10 mouse cellular contexts compared by ENCODE assay signal in genomic region chr11:75318351-75319221, GRCm38 (mm10). TPM values are rescaled to one million over a fixed set of nuclear protein-coding genes. Genes with fewer than 3 reads are reported as not detected.
DNase-seq lines count a peak whose midpoint lies in the region; ATAC-seq lines count a peak whose summit lies in the region.
"Had no signal": no experiment of that assay in that cellular context is flagged by ENCODE, and none has a peak within 500 bp of the region (broad histone marks: within the 10 kb centered on the region; RNA-seq: fewer than 3 reads in every experiment).

No protein-coding gene starts in this region.

- DNase-seq in liver, embryonic 11.5 days (ENCODE audit: low spot score) = no peak
- DNase-seq in WW6 (ENCODE audit: low read depth, low spot score) = peak; percentile 24
- DNase-seq in thymus, postnatal 0 days (ENCODE audit: low spot score) = peak; percentile 88
- DNase-seq in gastrocnemius, postnatal 10 days = no peak
- DNase-seq in kidney, adult 9 months = no peak
- DNase-seq: lung, postnatal 14 days had no signal

- H3K4me3 ChIP-seq in liver, embryonic 15.5 days (replicated peaks) = no peak overlapping the region
- no peak overlapping the region for H3K4me3 ChIP-seq in liver, embryonic 11.5 days (ENCODE audit: low read depth, low read length)
- H3K4me3 ChIP-seq in hindbrain, embryonic 16.5 days (ENCODE audit: low read length) = no peak overlapping the region
- H3K4me3 ChIP-seq: erythroblast, embryonic 14.5 days; kidney, embryonic 15.5 days had no signal

- H3K27me3 ChIP-seq in liver, embryonic 15.5 days = no peaks in the 10 kb centered on the region
- H3K27me3 ChIP-seq in liver, embryonic 11.5 days (replicated peaks; ENCODE audit: control insufficient read depth, insufficient read depth, low read length) = no peaks in the 10 kb centered on the region
- no peaks in the 10 kb centered on the region for H3K27me3 ChIP-seq in hindbrain, embryonic 16.5 days (replicated peaks; ENCODE audit: control insufficient read depth, insufficient read depth, low read length)
- H3K27me3 ChIP-seq: kidney, embryonic 15.5 days had no signal

- 71% methylated on average over 14 of the region's 14 CpGs for WGBS in liver, embryonic 15.5 days (ENCODE audit: insufficient replicate concordance)
- WGBS in liver, embryonic 11.5 days = 74% methylated on average over 14 of the region's 14 CpGs
- WGBS in hindbrain, embryonic 16.5 days = 57% methylated on average over 14 of the region's 14 CpGs

- no peak for ATAC-seq in liver, embryonic 15.5 days (ENCODE audit: insufficient read depth)
- ATAC-seq in liver, embryonic 11.5 days (replicated peaks; ENCODE audit: low FRiP score) = no peak
- no peak for ATAC-seq in hindbrain, embryonic 16.5 days

- H3K9ac ChIP-seq in liver, embryonic 15.5 days = no peak overlapping the region
- no peak overlapping the region for H3K9ac ChIP-seq in liver, embryonic 11.5 days (ENCODE audit: low read depth, low read length)
- H3K9ac ChIP-seq in hindbrain, embryonic 16.5 days (ENCODE audit: low read depth, low read length) = no peak overlapping the region
- H3K9ac ChIP-seq: kidney, embryonic 15.5 days had no signal

- no peaks in the 10 kb centered on the region for H3K9me3 ChIP-seq in liver, embryonic 15.5 days (replicated peaks)
- H3K9me3 ChIP-seq in liver, embryonic 11.5 days (ENCODE audit: control insufficient read depth, low read length) = no peaks in the 10 kb centered on the region
- no peaks in the 10 kb centered on the region for H3K9me3 ChIP-seq in hindbrain, embryonic 16.5 days (ENCODE audit: control insufficient read depth, low read length)
- H3K9me3 ChIP-seq: kidney, embryonic 15.5 days had no signal

- peak overlapping the region; percentile 7; the same call in 1 of the 2 replicates for H3K4me2 ChIP-seq in liver, embryonic 15.5 days
- no peak overlapping the region for H3K4me2 ChIP-seq in liver, embryonic 11.5 days
- no peak overlapping the region; the same call in 1 of the 2 replicates for H3K4me2 ChIP-seq in hindbrain, embryonic 16.5 days (ENCODE audit: low read length)
- H3K4me2 ChIP-seq: kidney, embryonic 15.5 days had no signal

- H3K4me1 ChIP-seq in liver, embryonic 15.5 days (replicated peaks) = peaks cover 46% of the 10 kb centered on the region
- H3K4me1 ChIP-seq in liver, embryonic 11.5 days (replicated peaks; ENCODE audit: control insufficient read depth, insufficient read depth, low read length) = peaks cover 28% of the 10 kb centered on the region
- peaks cover 3% of the 10 kb centered on the region; the same call in 1 of the 2 replicates for H3K4me1 ChIP-seq in hindbrain, embryonic 16.5 days (ENCODE audit: control insufficient read depth, insufficient read depth, low read depth, low read length)

- peaks cover 66% of the 10 kb centered on the region for H3K36me3 ChIP-seq in liver, embryonic 15.5 days (replicated peaks)
- H3K36me3 ChIP-seq in liver, embryonic 11.5 days (ENCODE audit: control insufficient read depth, insufficient read depth, low read length) = peaks cover 28% of the 10 kb centered on the region
- H3K36me3 ChIP-seq in hindbrain, embryonic 16.5 days (ENCODE audit: control insufficient read depth, insufficient read depth, low read length) = peaks cover 7% of the 10 kb centered on the region

- no peak overlapping the region for H3K27ac ChIP-seq in liver, embryonic 15.5 days (replicated peaks)
- no peak overlapping the region for H3K27ac ChIP-seq in liver, embryonic 11.5 days (ENCODE audit: low read depth, low read length)
- H3K27ac ChIP-seq in hindbrain, embryonic 16.5 days (ENCODE audit: low read depth, low read length) = peak overlapping the region; percentile 51
- H3K27ac ChIP-seq: kidney, embryonic 15.5 days had no signal

RNA-seq across cellular contexts. Expression of gene Rpa1, which starts 29.5 kb away (rescaled TPM):
- 81.9 and 88.4 TPM in 2 replicates for polyA plus RNA-seq in liver, embryonic 15.5 days (2015; fragmentation: Nextera tagmentation; extraction: Ambion mirVana)
- 149 and 154 TPM in 2 replicates for polyA plus RNA-seq in liver, embryonic 11.5 days (2014; fragmentation: Nextera tagmentation; extraction: Ambion mirVana)
- polyA plus RNA-seq in hindbrain, embryonic 16.5 days (2015; fragmentation: Nextera tagmentation; extraction: Ambion mirVana) = 50.8 and 69.0 TPM in 2 replicates
- 145 and 158 TPM in 2 replicates for polyA plus RNA-seq in thymus, postnatal 0 days (2015; fragmentation: Nextera tagmentation; extraction: Ambion mirVana)
- 10 to 100 TPM; 56.8 to 59.3 TPM for total RNA-seq in gastrocnemius, postnatal 10 days (2021)

RNA-seq across cellular contexts. Expression of gene Smyd4, which starts 29.6 kb away (rescaled TPM):
- polyA plus RNA-seq in liver, embryonic 15.5 days (2015; fragmentation: Nextera tagmentation; extraction: Ambion mirVana) = 3.4 and 4.0 TPM in 2 replicates
- 10.4 and 10.9 TPM in 2 replicates for polyA plus RNA-seq in liver, embryonic 11.5 days (2014; fragmentation: Nextera tagmentation; extraction: Ambion mirVana)
- polyA plus RNA-seq in hindbrain, embryonic 16.5 days (2015; fragmentation: Nextera tagmentation; extraction: Ambion mirVana) = 17.5 and 18.8 TPM in 2 replicates
- polyA plus RNA-seq in thymus, postnatal 0 days (2015; fragmentation: Nextera tagmentation; extraction: Ambion mirVana) = 6.2 and 9.5 TPM in 2 replicates
- 1 to 10 TPM; 6.1 to 6.6 TPM for total RNA-seq in gastrocnemius, postnatal 10 days (2021)

Comparison
In these comparisons a context has a peak if more than half of its experiments do, and no peak if none do; other contexts are left out.
1. DNase-seq: peak in WW6 (single experiment) and thymus, postnatal 0 days (single experiment); none in liver, embryonic 11.5 days (single experiment), gastrocnemius, postnatal 10 days (single experiment) and kidney, adult 9 months (single experiment).